Mouse (Mus musculus): Measurements from ENCODE around the gene Acp6. TPM values are rescaled to one million over a fixed set of nuclear protein-coding genes. Genes with fewer than 3 reads are reported as not detected.

Gene Acp6
- total and polyA plus RNA-seq, 3 experiments = 34.4 to 66.9 TPM; not detected in 1

DNA sequence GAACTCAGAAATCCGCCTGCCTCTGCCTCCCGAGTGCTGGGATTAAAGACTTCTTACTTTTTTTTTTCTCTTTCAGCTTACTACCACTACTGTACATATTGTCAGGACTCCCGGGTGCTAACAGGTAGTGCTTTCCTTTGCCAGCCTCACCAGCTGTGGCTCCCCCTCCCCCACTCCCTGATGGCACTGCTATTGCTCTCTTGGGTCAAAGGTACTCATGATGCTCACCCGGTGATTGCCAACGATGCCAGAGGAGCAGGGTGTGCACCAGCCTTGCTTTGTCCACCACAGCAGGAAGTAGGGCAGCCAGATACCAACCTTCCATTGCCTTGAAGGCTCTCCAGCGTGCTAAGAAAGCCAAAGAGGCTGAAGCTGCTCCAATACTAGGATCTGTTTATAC, 2.1 kb upstream of the Acp6 start:
- no peak for DNase-seq (ENCODE audit: low read depth, low spot score)
- Histone ChIP-seq H3K9ac (ENCODE audit: control insufficient read depth, low read depth, low read length, poor library complexity, severe bottlenecking) (no peak overlapping the region), H3K27ac (ENCODE audit: control insufficient read depth, low read depth, low read length) (no peak overlapping the region), H3K36me3 (ENCODE audit: control insufficient read depth in 1 of 2, insufficient read depth in 2 of 2, low read length in 2 of 2) (peaks cover 0 to 17% of the 10 kb centered on the region in 2 experiments; a peak in 2 of 4 replicates), H3K9me3 (replicated peaks; ENCODE audit: insufficient read depth, low read length) (no peaks in the 10 kb centered on the region), H3K4me3 (ENCODE audit: control insufficient read depth in 1 of 2, insufficient read depth in 1 of 2, low read depth in 2 of 2, low read length in 2 of 2) (no peak overlapping the region), H3K4me1 (ENCODE audit: control insufficient read depth in 1 of 2, insufficient read depth in 2 of 2, low read length in 2 of 2) (peaks cover 4 to 16% of the 10 kb centered on the region in 2 experiments), H3K79me2 (ENCODE audit: control insufficient read depth, insufficient read depth, low read length, poor library complexity) (peaks cover 15% of the 10 kb centered on the region), H3K27me3 (ENCODE audit: control insufficient read depth in 1 of 2, insufficient read depth in 2 of 2, low read length in 2 of 2) (peaks cover 2 to 6% of the 10 kb centered on the region in 2 experiments; a peak in 1 of 4 replicates)
- no peak for TF ChIP-seq RCOR1 (IDR thresholded peaks at IDR 0.05; ENCODE audit: low read depth, low read length)
- no peak for TF ChIP-seq SMC3 (IDR thresholded peaks at IDR 0.05; ENCODE audit: low read depth, low read length)
- no peak for TF ChIP-seq GATA1 (IDR thresholded peaks at IDR 0.05; ENCODE audit: low read depth, low read length)
- TF ChIP-seq USF2 (IDR thresholded peaks at IDR 0.05; ENCODE audit: borderline replicate concordance in 1 of 2, insufficient read depth in 1 of 2, low read depth in 1 of 2, low read length in 2 of 2) = no peak
- no peak for TF ChIP-seq CHD1 (IDR thresholded peaks at IDR 0.05; ENCODE audit: low read depth, low read length)
- no peak for TF ChIP-seq TAL1 (IDR thresholded peaks at IDR 0.05; ENCODE audit: low read length)
- TF ChIP-seq HCFC1 (IDR thresholded peaks at IDR 0.05; ENCODE audit: low read depth, low read length) = no peak
- TF ChIP-seq KAT2A (conservative IDR thresholded peaks at IDR 0.05; ENCODE audit: low read depth, low read length) = no peak
- TF ChIP-seq ZKSCAN1 (IDR thresholded peaks at IDR 0.05; ENCODE audit: low read depth, low read length) = no peak
- TF ChIP-seq GABPA (IDR thresholded peaks at IDR 0.05; ENCODE audit: low read depth, low read length) = no peak
- TF ChIP-seq SIN3A (IDR thresholded peaks at IDR 0.05; ENCODE audit: low read length) = no peak

DNA sequence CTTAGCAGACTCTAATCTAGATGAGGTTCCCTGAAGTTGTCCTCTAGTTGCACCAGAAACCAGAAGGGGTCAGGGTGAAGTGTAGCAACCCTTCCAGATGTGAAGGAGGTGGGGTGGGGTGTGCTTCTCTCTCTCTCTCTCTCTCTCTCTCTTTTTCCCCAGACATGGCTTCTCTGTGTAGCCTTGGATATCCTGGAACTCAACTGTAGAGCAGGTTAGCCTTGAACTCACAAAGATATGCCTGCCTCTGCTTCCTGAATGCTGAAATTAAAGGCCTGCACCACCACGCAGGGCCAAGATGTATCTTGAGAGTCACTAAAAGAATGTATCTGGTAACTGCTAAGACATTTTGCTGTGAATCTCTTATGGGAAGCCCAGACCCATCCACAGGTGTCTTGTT, 1.3 kb upstream of the Acp6 start:
- TF ChIP-seq TBP (IDR thresholded peaks at IDR 0.05; ENCODE audit: low read depth, low read length) = peak; percentile 61
- 0 out of 2 replicates have a peak, but pooled peaks have one; percentile 2 for TF ChIP-seq TCF12 (IDR thresholded peaks at IDR 0.05; ENCODE audit: low read depth, low read length)
- no peak for TF ChIP-seq SMC3 (IDR thresholded peaks at IDR 0.05; ENCODE audit: low read depth, low read length)
- TF ChIP-seq JUND (IDR thresholded peaks at IDR 0.05; ENCODE audit: low read depth, low read length) = 0 out of 2 replicates have a peak, but pooled peaks have one; percentile 10
- H3K79me2 ChIP-seq (ENCODE audit: control insufficient read depth, insufficient read depth, low read length, poor library complexity) = peaks cover 18% of the 10 kb centered on the region
- peaks cover 0 to 17% of the 10 kb centered on the region in 2 experiments; a peak in 2 of 4 replicates for H3K36me3 ChIP-seq (ENCODE audit: control insufficient read depth in 1 of 2, insufficient read depth in 2 of 2, low read length in 2 of 2)
- peak overlapping the region; percentile 68 for H3K9ac ChIP-seq (ENCODE audit: control insufficient read depth, low read depth, low read length, poor library complexity, severe bottlenecking)
- no peaks in the 10 kb centered on the region for H3K9me3 ChIP-seq (replicated peaks; ENCODE audit: insufficient read depth, low read length)
- H3K27me3 ChIP-seq (ENCODE audit: control insufficient read depth in 1 of 2, insufficient read depth in 2 of 2, low read length in 2 of 2) = no peaks in the 10 kb centered on the region
- peaks cover 4 to 16% of the 10 kb centered on the region in 2 experiments for H3K4me1 ChIP-seq (ENCODE audit: control insufficient read depth in 1 of 2, insufficient read depth in 2 of 2, low read length in 2 of 2)
- peak; percentile 91 for DNase-seq (ENCODE audit: low read depth, low spot score)
- peak overlapping the region; percentile 34; the same call in 1 of the 2 replicates for H3K27ac ChIP-seq (ENCODE audit: control insufficient read depth, low read depth, low read length)
- peak overlapping the region; percentile 32 to 70 for H3K4me3 ChIP-seq (ENCODE audit: control insufficient read depth in 1 of 2, insufficient read depth in 1 of 2, low read depth in 2 of 2, low read length in 2 of 2)

Measured in MEL (cell line).